Mouse (Mus musculus) 3T3-L1 (cell line): ENCODE results near the gene Lrrfip1.

ENCODE experiments used
- DNase-seq: peaks from one replicate; pipeline ENCODE4 v3.0.0-alpha.2; 2015; ENCODE audit warnings: low read depth, low spot score

The Lrrfip1 gene

GRCm38 (mm10) chr1:90998268-90998890 lies at the start of gene Lrrfip1:
Lrrfip1 (plus strand) TSS chr1:90998737.
- peak; percentile 47 for DNase-seq

GRCm38 (mm10) chr1:90949309-90949708 lies 49.2 kb upstream of the Lrrfip1 start:
- DNase-seq = no peak

GRCm38 (mm10) chr1:90951670-90952069 lies 46.9 kb upstream of the Lrrfip1 start:
- DNase-seq = no peak

DNA sequence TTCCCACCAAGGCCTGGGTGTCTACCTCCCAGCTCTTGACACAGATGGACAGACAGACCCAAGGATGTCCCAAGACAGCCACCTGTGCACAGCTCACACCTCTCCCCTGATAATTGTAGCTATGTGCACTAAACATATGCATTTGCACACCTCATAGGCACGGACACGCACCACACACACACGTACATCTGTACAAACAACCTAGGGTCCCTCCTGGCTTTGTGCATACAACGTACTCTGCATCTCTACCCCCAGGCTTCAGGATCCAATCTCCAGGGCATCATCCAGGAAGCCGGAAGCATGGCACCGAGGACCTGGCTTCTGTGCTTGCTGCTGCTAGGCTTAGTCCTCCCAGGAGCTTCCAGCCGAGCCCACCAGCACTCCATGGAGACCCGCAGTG lies 45.7 kb upstream of the Lrrfip1 start, which contains the start of gene Prlh:
Gene Prlh (plus strand): TSS at position 301 of the 400 bp plus-strand sequence.
- DNase-seq = no peak

DNA sequence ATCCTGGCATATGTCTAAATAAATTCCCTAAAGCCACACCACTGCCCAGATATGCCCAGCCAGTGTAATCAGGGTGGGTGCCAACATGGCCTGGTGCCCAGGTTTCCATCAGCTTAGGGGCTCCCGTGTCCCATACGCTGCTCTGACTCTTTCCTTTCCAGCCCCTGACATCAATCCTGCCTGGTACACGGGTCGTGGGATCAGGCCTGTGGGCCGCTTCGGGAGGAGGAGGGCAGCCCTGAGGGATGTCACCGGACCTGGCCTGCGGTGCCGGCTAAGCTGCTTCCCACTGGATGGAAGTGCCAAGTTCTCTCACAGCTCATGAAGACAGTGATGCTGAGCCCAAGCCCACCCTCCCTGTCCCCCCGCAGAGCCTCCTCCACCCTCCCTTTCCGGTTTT lies 44.8 kb upstream of the Lrrfip1 start:
- DNase-seq = no peak

DNA sequence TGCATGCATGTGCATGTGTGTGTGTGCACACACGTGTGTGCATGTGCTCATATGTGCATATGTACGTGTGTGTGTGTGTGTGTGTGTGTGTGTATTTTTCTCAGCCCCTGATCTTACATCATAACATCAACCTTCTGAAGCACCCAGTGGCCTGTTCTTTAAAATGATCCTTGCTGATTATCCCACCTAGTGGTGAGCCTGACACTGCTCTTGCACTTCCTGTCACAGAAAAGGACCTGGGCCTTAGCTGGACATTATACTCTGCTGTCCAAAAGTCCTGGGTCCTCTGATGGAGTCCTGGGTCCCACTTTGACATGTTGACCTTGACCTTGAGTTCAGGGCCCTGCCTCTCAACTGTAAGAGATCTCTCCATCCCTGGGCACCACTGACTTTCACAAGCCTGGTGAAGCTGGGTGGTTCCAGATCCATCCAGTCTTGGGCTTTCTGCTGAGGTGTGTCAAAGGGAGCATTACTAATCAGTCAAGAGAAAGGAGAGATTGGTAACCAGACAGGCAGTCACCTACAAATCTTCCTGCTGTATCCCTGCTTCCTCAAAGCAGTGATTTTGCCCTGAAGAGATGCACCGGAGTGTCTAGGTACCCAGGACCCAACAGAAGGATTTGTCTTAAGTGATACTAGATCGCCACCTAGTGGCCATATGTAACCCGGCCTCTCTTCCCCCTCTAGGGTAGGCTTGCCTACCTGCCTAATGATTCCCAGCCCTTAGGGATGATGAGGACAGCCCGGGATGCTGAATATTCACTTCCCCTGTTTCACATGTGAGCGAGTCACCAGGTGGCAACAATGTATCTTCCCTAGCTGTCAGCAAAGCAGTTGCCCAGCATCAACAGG lies 42.1 kb upstream of the Lrrfip1 start:
- peak; percentile 89 for DNase-seq

DNA sequence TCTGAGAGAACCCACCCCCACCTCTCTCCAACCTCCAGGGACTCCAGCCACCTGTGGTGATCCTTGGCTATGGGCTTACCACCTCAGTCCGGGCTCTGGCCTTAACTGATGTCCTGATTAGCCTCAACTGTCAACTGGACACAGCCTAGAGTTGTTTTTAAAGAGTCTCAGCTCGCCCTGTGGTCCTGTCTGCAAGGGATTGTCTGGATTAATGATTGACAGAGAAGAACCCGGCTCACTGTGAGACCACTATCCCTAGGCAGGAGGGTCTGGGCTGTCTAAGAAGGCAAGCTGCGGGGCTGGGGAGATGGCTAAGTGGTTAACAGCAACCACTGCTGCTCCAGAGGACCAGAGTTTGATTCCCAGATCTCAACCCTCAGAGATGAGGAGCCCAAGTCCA lies 36.0 kb upstream of the Lrrfip1 start:
- DNase-seq = no peak

- peak; percentile 56 for DNase-seq
These were observed 35.5 kb upstream of the Lrrfip1 start for GRCm38 (mm10) chr1:90962994-90963393.

- DNase-seq = peak; percentile 18
These were observed 31.0 kb upstream of the Lrrfip1 start for GRCm38 (mm10) chr1:90967583-90967982.

DNA sequence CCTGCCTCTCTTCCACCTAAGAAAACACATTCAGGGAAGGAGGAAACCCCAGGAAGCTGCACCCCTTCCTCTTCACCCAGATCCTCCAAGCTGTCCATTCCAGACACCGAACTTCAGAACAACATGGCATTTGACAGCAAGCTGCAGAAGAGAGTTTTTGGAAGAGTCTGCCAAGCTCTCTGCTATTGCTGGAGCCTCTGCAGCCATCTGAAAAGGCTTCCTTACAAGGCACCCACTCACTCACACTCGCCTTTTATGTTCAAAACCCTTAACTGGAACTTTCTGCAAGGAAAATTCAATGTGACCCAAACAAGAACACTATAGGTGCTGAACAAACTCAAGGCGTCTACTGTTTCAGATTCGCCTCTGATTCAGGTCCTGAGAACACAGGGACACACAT lies 29.9 kb upstream of the Lrrfip1 start:
- DNase-seq = no peak

GRCm38 (mm10) chr1:90969347-90969784 lies 29.2 kb upstream of the Lrrfip1 start, which contains the start of gene Rab17:
Rab17 (minus strand) TSS chr1:90969661.
- no peak for DNase-seq

- DNase-seq = no peak
These were observed 28.6 kb upstream of the Lrrfip1 start for GRCm38 (mm10) chr1:90969881-90970390.

- peak; percentile 97 for DNase-seq
These were observed 25.5 kb upstream of the Lrrfip1 start for GRCm38 (mm10) chr1:90972911-90973573.

- no peak for DNase-seq
These were observed 25.0 kb upstream of the Lrrfip1 start for GRCm38 (mm10) chr1:90973574-90973911.

- DNase-seq = peak; percentile 99
These were observed 23.5 kb upstream of the Lrrfip1 start for GRCm38 (mm10) chr1:90974906-90975649.

DNA sequence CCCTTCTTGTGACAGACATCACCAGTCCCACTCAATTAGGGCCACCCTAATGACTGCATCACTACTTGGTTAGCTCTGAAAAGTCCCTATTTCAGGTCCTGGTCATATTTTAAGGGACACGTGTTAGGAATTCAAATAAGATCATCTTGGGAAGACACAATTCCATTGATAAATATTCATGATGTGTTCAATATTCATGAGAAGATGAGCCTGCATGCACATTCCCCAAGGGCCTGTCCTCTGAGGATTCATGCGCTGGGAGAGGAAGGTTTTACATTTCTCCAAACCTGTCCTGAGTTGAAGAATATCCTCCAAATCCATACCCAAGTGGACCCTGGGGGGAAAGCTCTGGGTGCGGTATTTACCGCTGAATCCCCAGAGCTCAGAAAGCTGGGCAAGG lies 22.6 kb upstream of the Lrrfip1 start:
- no peak for DNase-seq

- peak; percentile 90 for DNase-seq
These were observed 17.8 kb upstream of the Lrrfip1 start for GRCm38 (mm10) chr1:90980638-90981330.

GRCm38 (mm10) chr1:90981346-90981745 lies 17.2 kb upstream of the Lrrfip1 start:
- DNase-seq = peak; percentile 71

GRCm38 (mm10) chr1:90995916-90996315 lies 2.6 kb upstream of the Lrrfip1 start:
- no peak for DNase-seq

- no peak for DNase-seq
These were observed 1.4 kb upstream of the Lrrfip1 start for GRCm38 (mm10) chr1:90997136-90997535.

DNA sequence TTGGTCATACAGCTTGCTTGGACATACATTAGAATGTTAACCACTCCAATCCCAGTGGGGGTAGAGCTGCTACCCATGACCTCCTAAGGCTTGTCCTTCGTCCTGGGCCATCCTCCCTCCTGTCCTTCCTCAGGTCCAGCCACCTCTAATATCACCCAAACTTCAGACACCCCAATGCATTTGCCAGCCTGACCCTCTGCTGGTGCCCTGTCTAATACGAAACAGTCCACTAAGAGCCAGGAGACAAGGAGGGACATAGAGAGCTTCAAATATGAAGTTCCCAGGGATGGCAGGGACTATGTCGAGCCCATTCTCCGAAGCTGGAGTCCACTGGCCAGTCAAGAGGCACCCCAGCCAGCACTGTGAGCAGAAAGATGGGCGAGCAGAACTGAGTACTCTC lies 896 bp upstream of the Lrrfip1 start:
- DNase-seq = no peak
